Mouse (Mus musculus): ENCODE measurements around the gene Slc43a3. TPM values are rescaled to one million over a fixed set of nuclear protein-coding genes. Genes with fewer than 3 reads are reported as not detected.
A peak's percentile ranks its signal among the peaks of the same experiment; 100 is the strongest.

Slc43a3 gene
- polyA plus RNA-seq, 1 experiment: 8.4 TPM

DNA sequence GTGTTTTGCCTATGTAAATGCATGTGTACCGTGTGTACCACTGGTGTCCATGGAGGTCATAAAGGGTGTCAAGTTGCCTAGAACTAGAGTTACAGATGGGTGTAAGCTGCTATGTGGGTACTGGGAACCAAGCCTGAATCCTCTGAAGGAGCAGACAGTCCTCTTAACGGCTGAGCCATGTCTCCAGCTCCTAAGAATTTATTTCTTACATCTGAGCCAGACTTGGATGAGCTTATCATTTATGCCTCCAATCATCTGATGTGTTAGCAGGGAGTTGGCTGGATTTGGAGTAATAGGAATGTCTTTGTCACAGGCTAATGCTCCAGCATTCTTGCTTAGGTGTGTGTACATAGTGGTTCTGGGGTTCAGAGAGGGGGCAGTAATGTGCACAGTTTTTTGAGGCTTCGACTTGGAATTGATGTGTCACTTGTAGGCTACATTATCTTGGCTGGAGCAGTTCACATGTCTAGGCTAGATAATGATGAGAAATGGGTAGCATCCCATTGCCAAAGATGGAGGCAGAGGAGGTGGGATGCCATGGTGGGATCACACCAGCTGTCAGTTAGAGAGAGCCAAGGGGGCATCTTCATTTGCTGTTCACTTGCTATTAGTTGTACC lies 10.9 kb downstream of the Slc43a3 start:
- peak; percentile 32; the same call in 1 of the 2 replicates for TF ChIP-seq GATA1 (IDR thresholded peaks at IDR 0.05; ENCODE audit: low read length)
- no peak for TF ChIP-seq TAL1 (IDR thresholded peaks at IDR 0.05; ENCODE audit: low read length)
- H3K4me3 ChIP-seq (replicated peaks): no peak overlapping the region
- peaks cover 74% of the 10 kb centered on the region for H3K4me1 ChIP-seq (ENCODE audit: control insufficient read depth)
- H3K36me3 ChIP-seq (ENCODE audit: control insufficient read depth): peaks cover 100% of the 10 kb centered on the region
- H3K9me3 ChIP-seq (ENCODE audit: control insufficient read depth, low read length): no peaks in the 10 kb centered on the region
- no peaks in the 10 kb centered on the region; the same call in 1 of the 2 replicates for H3K27me3 ChIP-seq (ENCODE audit: control insufficient read depth)

DNA sequence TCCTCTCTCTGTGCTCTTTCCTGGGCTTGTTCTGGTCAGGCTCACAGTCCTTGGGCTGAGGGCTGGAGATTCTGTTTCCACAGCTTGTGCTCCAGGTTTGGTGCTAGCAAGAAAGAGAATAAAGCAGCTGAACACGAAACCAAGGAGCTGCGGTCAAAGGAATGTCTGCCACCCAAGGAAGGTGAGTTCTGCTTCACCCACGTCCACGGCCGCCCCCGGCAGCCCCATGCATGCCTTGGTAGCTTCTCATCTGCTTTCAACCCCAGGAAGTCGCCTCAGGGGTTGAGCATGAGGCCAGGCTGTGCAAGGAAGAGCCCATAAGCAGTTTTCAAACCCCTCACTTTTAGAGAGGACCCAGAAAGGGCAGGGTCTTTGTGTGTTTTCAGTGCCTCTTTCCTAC lies 11.9 kb downstream of the Slc43a3 start:
- peaks cover 100% of the 10 kb centered on the region for H3K36me3 ChIP-seq (ENCODE audit: control insufficient read depth)
- H3K9me3 ChIP-seq (ENCODE audit: control insufficient read depth, low read length): no peaks in the 10 kb centered on the region
- no peaks in the 10 kb centered on the region; the same call in 1 of the 2 replicates for H3K27me3 ChIP-seq (ENCODE audit: control insufficient read depth)
- TF ChIP-seq TAL1 (IDR thresholded peaks at IDR 0.05; ENCODE audit: low read length) (no peak), GATA1 (IDR thresholded peaks at IDR 0.05; ENCODE audit: low read length) (no peak)
- H3K4me1 ChIP-seq (ENCODE audit: control insufficient read depth): peaks cover 70% of the 10 kb centered on the region
- H3K4me3 ChIP-seq (replicated peaks): no peak overlapping the region

GRCm38 (mm10) chr2:84948721-84949120 lies 12.3 kb downstream of the Slc43a3 start:
- TF ChIP-seq TAL1 (IDR thresholded peaks at IDR 0.05; ENCODE audit: low read length): no peak
- TF ChIP-seq GATA1 (IDR thresholded peaks at IDR 0.05; ENCODE audit: low read length): no peak
- Histone ChIP-seq H3K27me3 (ENCODE audit: control insufficient read depth) (no peaks in the 10 kb centered on the region; the same call in 1 of the 2 replicates), H3K9me3 (ENCODE audit: control insufficient read depth, low read length) (no peaks in the 10 kb centered on the region), H3K4me3 (replicated peaks) (no peak overlapping the region), H3K36me3 (ENCODE audit: control insufficient read depth) (peaks cover 100% of the 10 kb centered on the region), H3K4me1 (ENCODE audit: control insufficient read depth) (peaks cover 66% of the 10 kb centered on the region)

DNA sequence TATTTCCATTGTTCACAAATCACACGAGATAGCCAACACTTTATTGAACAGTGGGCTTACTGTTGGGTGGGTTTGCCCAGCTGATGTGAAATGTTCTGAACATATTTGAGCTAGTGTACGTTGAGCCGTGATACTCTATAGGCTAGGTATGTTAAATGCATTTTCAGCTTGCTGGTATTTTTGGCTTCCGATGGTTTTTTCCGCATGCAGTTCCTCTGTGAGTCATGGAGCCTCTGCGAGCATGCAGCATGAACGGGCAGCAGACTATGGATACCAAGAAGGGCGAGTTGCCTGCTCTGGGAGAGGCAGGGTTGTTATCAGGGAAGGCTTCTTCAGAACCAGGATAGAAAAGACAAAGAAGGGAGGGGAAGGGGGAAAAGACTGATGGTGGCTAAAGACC lies 14.6 kb downstream of the Slc43a3 start:
- peaks cover 100% of the 10 kb centered on the region for H3K36me3 ChIP-seq (ENCODE audit: control insufficient read depth)
- TF ChIP-seq GATA1 (IDR thresholded peaks at IDR 0.05; ENCODE audit: low read length) (no peak), TAL1 (IDR thresholded peaks at IDR 0.05; ENCODE audit: low read length) (no peak)
- no peaks in the 10 kb centered on the region for H3K9me3 ChIP-seq (ENCODE audit: control insufficient read depth, low read length)
- H3K27me3 ChIP-seq (ENCODE audit: control insufficient read depth): no peaks in the 10 kb centered on the region; the same call in 1 of the 2 replicates
- H3K4me1 ChIP-seq (ENCODE audit: control insufficient read depth): peaks cover 56% of the 10 kb centered on the region
- no peak overlapping the region for H3K4me3 ChIP-seq (replicated peaks)

DNA sequence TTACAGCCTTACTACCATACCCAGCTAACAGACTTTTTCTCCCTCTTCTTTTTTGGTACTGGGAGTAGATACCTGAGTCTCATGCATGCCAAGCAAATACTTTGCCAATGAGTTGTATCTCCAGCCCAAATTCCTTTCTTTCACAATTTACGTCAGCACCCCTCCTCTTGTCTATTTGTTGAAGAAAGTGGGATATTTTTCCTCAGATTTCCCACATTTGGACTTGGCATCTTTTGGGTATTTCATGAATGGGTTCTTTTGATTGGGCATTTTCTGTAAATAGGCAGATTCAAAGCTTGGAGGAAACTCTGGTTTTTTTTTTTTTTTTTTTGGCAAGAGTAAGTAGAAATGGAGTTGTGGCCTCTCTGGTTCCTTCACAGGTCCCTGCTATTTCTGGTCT lies 15.9 kb downstream of the Slc43a3 start:
- no peak for TF ChIP-seq TAL1 (IDR thresholded peaks at IDR 0.05; ENCODE audit: low read length)
- no peak for TF ChIP-seq GATA1 (IDR thresholded peaks at IDR 0.05; ENCODE audit: low read length)
- H3K4me1 ChIP-seq (ENCODE audit: control insufficient read depth): peaks cover 44% of the 10 kb centered on the region
- no peaks in the 10 kb centered on the region; the same call in 1 of the 2 replicates for H3K27me3 ChIP-seq (ENCODE audit: control insufficient read depth)
- no peak overlapping the region for H3K4me3 ChIP-seq (replicated peaks)
- H3K36me3 ChIP-seq (ENCODE audit: control insufficient read depth): peaks cover 100% of the 10 kb centered on the region
- H3K9me3 ChIP-seq (ENCODE audit: control insufficient read depth, low read length): no peaks in the 10 kb centered on the region

DNA sequence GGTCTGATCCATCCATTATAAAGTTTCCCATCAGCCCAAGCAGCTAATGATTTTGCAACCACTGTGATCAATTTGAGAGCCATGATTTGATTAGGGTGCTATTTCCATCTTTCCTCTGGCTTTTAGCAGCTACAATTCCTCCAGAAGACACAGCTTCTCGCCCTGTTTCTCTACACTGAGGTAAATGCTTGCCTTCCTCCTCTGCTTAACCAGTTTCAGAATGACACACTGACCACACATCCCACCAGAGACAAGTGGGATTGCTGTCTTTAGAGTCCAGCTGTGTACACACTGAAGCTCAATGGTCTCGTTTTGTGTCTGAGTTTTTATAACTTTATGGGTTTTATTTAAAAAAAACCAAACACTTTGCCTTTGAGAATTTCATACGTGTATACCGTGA lies 16.3 kb downstream of the Slc43a3 start:
- Histone ChIP-seq H3K9me3 (ENCODE audit: control insufficient read depth, low read length) (no peaks in the 10 kb centered on the region), H3K4me3 (replicated peaks) (no peak overlapping the region), H3K36me3 (ENCODE audit: control insufficient read depth) (peaks cover 100% of the 10 kb centered on the region), H3K4me1 (ENCODE audit: control insufficient read depth) (peaks cover 41% of the 10 kb centered on the region), H3K27me3 (ENCODE audit: control insufficient read depth) (no peaks in the 10 kb centered on the region; the same call in 1 of the 2 replicates)
- TF ChIP-seq TAL1 (IDR thresholded peaks at IDR 0.05; ENCODE audit: low read length) (no peak), GATA1 (IDR thresholded peaks at IDR 0.05; ENCODE audit: low read length) (no peak)

GRCm38 (mm10) chr2:84955435-84955834 lies 19.1 kb downstream of the Slc43a3 start:
- Histone ChIP-seq H3K4me1 (ENCODE audit: control insufficient read depth) (peaks cover 23% of the 10 kb centered on the region), H3K27me3 (ENCODE audit: control insufficient read depth) (no peaks in the 10 kb centered on the region; the same call in 1 of the 2 replicates), H3K9me3 (ENCODE audit: control insufficient read depth, low read length) (no peaks in the 10 kb centered on the region), H3K4me3 (replicated peaks) (no peak overlapping the region), H3K36me3 (ENCODE audit: control insufficient read depth) (peaks cover 100% of the 10 kb centered on the region)
- no peak for TF ChIP-seq GATA1 (IDR thresholded peaks at IDR 0.05; ENCODE audit: low read length)
- TF ChIP-seq TAL1 (IDR thresholded peaks at IDR 0.05; ENCODE audit: low read length): no peak

GRCm38 (mm10) chr2:84956274-84956673 lies 19.9 kb downstream of the Slc43a3 start:
- TF ChIP-seq TAL1 (IDR thresholded peaks at IDR 0.05; ENCODE audit: low read length): no peak
- TF ChIP-seq GATA1 (IDR thresholded peaks at IDR 0.05; ENCODE audit: low read length): no peak
- Histone ChIP-seq H3K4me3 (replicated peaks) (no peak overlapping the region), H3K27me3 (ENCODE audit: control insufficient read depth) (no peaks in the 10 kb centered on the region; the same call in 1 of the 2 replicates), H3K9me3 (ENCODE audit: control insufficient read depth, low read length) (no peaks in the 10 kb centered on the region), H3K36me3 (ENCODE audit: control insufficient read depth) (peaks cover 96% of the 10 kb centered on the region), H3K4me1 (ENCODE audit: control insufficient read depth) (peaks cover 22% of the 10 kb centered on the region)

DNA sequence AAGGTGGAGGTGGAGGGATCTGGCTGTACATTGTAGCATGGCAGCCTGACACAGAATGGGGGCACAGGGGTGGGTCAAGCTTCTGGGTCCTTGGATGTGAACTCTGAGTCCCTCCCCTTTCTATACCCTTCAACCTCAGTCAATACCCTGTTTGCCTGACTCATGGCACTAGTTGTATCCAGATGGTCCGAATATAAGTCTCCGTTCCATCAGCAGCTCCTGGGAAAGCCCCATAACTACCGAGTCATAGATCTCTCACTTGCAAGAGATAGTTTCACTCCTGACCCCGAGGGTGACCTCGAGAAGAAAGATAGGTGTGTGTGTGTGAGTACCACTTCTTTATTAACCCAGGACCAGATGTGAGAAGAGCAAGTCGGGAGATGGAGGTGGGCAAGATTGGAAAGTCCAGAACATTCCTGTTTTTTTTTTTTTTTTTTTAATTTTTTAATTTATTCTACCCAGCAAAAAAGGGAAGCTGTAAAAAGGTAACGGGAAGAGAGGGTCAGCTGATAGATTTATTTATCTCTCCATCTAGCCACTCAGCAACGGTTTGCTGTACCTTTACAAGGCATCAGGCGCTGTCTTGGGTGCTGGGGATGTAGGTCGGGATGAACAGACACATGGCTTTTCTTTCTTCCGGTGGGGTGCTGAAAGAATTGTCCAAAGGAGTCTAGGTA lies 22.3 kb downstream of the Slc43a3 start:
- H3K9me3 ChIP-seq (ENCODE audit: control insufficient read depth, low read length): no peaks in the 10 kb centered on the region
- H3K4me3 ChIP-seq (replicated peaks): no peak overlapping the region
- no peaks in the 10 kb centered on the region; the same call in 1 of the 2 replicates for H3K27me3 ChIP-seq (ENCODE audit: control insufficient read depth)
- peaks cover 15% of the 10 kb centered on the region for H3K4me1 ChIP-seq (ENCODE audit: control insufficient read depth)
- TF ChIP-seq TAL1 (IDR thresholded peaks at IDR 0.05; ENCODE audit: low read length) (no peak), GATA1 (IDR thresholded peaks at IDR 0.05; ENCODE audit: low read length) (no peak)
- H3K36me3 ChIP-seq (ENCODE audit: control insufficient read depth): peaks cover 78% of the 10 kb centered on the region
